21 mouse cellular contexts compared by ENCODE assay signal in genomic region chr1:63511416-63511815, GRCm38 (mm10).
DNase-seq lines count a peak whose midpoint lies in the region; ATAC-seq lines count a peak whose summit lies in the region.
"Had no signal": no experiment of that assay in that cellular context is flagged by ENCODE, and none has a peak within 500 bp of the region (broad histone marks: within the 10 kb centered on the region; RNA-seq: fewer than 3 reads in every experiment).

No protein-coding gene starts in this region.

- no peaks in the 10 kb centered on the region; the same call in 1 of the 2 replicates for H3K36me3 ChIP-seq in midbrain, embryonic 11.5 days (ENCODE audit: control insufficient read depth, insufficient read depth, low read length)
- no peaks in the 10 kb centered on the region for H3K36me3 ChIP-seq in midbrain, embryonic 14.5 days (ENCODE audit: control insufficient read depth, insufficient read depth, low read length)
- H3K36me3 ChIP-seq: forebrain, embryonic 12.5 days; heart, embryonic 13.5 days had no signal

- H3K27me3 ChIP-seq in midbrain, embryonic 11.5 days (ENCODE audit: control insufficient read depth, insufficient read depth, low read length), result no peaks in the 10 kb centered on the region
- H3K27me3 ChIP-seq in midbrain, embryonic 14.5 days (ENCODE audit: control insufficient read depth, insufficient read depth, low read length), result no peaks in the 10 kb centered on the region
- H3K27me3 ChIP-seq: CH12.LX; forebrain, embryonic 12.5 days; heart, embryonic 13.5 days; hindbrain, embryonic 15.5 days had no signal

- no peaks in the 10 kb centered on the region for H3K4me1 ChIP-seq in midbrain, embryonic 11.5 days (ENCODE audit: control insufficient read depth, insufficient read depth, low read length)
- H3K4me1 ChIP-seq in midbrain, embryonic 14.5 days (ENCODE audit: control insufficient read depth, insufficient read depth, low read length), result no peaks in the 10 kb centered on the region
- H3K4me1 ChIP-seq: forebrain, embryonic 12.5 days; heart, embryonic 13.5 days; hindbrain, embryonic 15.5 days had no signal

- peak; percentile 29 for DNase-seq in adrenal gland, postnatal 14 days
- no peak for DNase-seq in adrenal gland, adult 18-20 months (ENCODE audit: low spot score in 2 of 2)
- DNase-seq in midbrain, embryonic 11.5 days (ENCODE audit: low spot score, missing footprints), result peak; percentile 69
- DNase-seq in midbrain, embryonic 14.5 days, result no peak
- DNase-seq in embryo, embryonic 11 days, result peak; percentile 19
- DNase-seq in skeletal muscle tissue, adult 2 months (ENCODE audit: low read depth, low spot score), result peak; percentile 13
- no peak for DNase-seq in c-Kit-positive CD71-positive TER-119-positive erythroid progenitor cells, embryonic 14.5 days (ENCODE audit: low spot score)
- DNase-seq in cerebellum, adult 18-20 months, result no peak
- DNase-seq: adrenal gland, postnatal 36 days; cerebellum, adult 11-12 months; cerebellum, adult 9-11 months; cerebellum, postnatal 36 days; gastrocnemius, postnatal 14 days; heart, postnatal 36 days; kidney, adult 8-10 months had no signal

- no peak for ATAC-seq in midbrain, embryonic 11.5 days (ENCODE audit: low FRiP score)
- no peak for ATAC-seq in midbrain, embryonic 14.5 days (ENCODE audit: low FRiP score, low TSS enrichment)
- ATAC-seq: forebrain, embryonic 16.5 days; intestine, embryonic 16.5 days had no signal

- no peaks in the 10 kb centered on the region for H3K9me3 ChIP-seq in midbrain, embryonic 11.5 days (ENCODE audit: control insufficient read depth, low read length)
- no peaks in the 10 kb centered on the region for H3K9me3 ChIP-seq in midbrain, embryonic 14.5 days (ENCODE audit: control insufficient read depth, low read length)
- H3K9me3 ChIP-seq: forebrain, embryonic 12.5 days; heart, embryonic 13.5 days; hindbrain, embryonic 15.5 days had no signal

- H3K4me3 ChIP-seq in midbrain, embryonic 11.5 days (ENCODE audit: low read depth, low read length), result no peak overlapping the region
- H3K4me3 ChIP-seq in midbrain, embryonic 14.5 days (replicated peaks; ENCODE audit: low read depth, low read length), result no peak overlapping the region
- H3K4me3 ChIP-seq: forebrain, embryonic 12.5 days; heart, embryonic 13.5 days; hindbrain, embryonic 15.5 days had no signal

- H3K9ac ChIP-seq in midbrain, embryonic 11.5 days (ENCODE audit: low read length), result no peak overlapping the region
- no peak overlapping the region for H3K9ac ChIP-seq in midbrain, embryonic 14.5 days (replicated peaks; ENCODE audit: low read length)
- H3K9ac ChIP-seq: forebrain, embryonic 12.5 days; heart, embryonic 13.5 days; hindbrain, embryonic 15.5 days had no signal

- H3K4me2 ChIP-seq in midbrain, embryonic 11.5 days, result no peak overlapping the region
- H3K4me2 ChIP-seq in midbrain, embryonic 14.5 days (ENCODE audit: low read length), result no peak overlapping the region
- H3K4me2 ChIP-seq: forebrain, embryonic 12.5 days; heart, embryonic 13.5 days; hindbrain, embryonic 15.5 days had no signal

- no peak overlapping the region for H3K27ac ChIP-seq in midbrain, embryonic 11.5 days (ENCODE audit: low read depth, low read length)
- no peak overlapping the region for H3K27ac ChIP-seq in midbrain, embryonic 14.5 days (replicated peaks; ENCODE audit: low read depth, low read length)
- H3K27ac ChIP-seq: forebrain, embryonic 12.5 days; heart, embryonic 13.5 days; hindbrain, embryonic 15.5 days had no signal

- WGBS in midbrain, embryonic 11.5 days, result 79% methylated on average over 3 of the region's 3 CpGs
- 82% methylated on average over 3 of the region's 3 CpGs for WGBS in midbrain, embryonic 14.5 days

Comparison
In these comparisons a context has a peak if more than half of its experiments do, and no peak if none do; other contexts are left out.
1. DNase-seq: peak in adrenal gland, postnatal 14 days (single experiment), midbrain, embryonic 11.5 days (single experiment), embryo, embryonic 11 days (single experiment) and skeletal muscle tissue, adult 2 months (single experiment); none in adrenal gland, adult 18-20 months (0 of 2), midbrain, embryonic 14.5 days (single experiment), c-Kit-positive CD71-positive TER-119-positive erythroid progenitor cells, embryonic 14.5 days (single experiment) and cerebellum, adult 18-20 months (0 of 2).